Mouse (Mus musculus) liver, postnatal 0 days (tissue): Measurements from ENCODE around the gene Carnmt1.

ENCODE experiments used
- CTCF ChIP-seq: sonication (generic); IDR thresholded peaks from 2 replicates; pipeline ENCODE4 v1.5.1; 2016; ENCODE audit warnings: antibody characterized with exemption, low read depth
- EP300 ChIP-seq: IDR thresholded peaks from 2 replicates; pipeline ENCODE4 v1.6.1; 2016; ENCODE audit warnings: antibody characterized with exemption, low read depth, mild to moderate bottlenecking

DNA sequence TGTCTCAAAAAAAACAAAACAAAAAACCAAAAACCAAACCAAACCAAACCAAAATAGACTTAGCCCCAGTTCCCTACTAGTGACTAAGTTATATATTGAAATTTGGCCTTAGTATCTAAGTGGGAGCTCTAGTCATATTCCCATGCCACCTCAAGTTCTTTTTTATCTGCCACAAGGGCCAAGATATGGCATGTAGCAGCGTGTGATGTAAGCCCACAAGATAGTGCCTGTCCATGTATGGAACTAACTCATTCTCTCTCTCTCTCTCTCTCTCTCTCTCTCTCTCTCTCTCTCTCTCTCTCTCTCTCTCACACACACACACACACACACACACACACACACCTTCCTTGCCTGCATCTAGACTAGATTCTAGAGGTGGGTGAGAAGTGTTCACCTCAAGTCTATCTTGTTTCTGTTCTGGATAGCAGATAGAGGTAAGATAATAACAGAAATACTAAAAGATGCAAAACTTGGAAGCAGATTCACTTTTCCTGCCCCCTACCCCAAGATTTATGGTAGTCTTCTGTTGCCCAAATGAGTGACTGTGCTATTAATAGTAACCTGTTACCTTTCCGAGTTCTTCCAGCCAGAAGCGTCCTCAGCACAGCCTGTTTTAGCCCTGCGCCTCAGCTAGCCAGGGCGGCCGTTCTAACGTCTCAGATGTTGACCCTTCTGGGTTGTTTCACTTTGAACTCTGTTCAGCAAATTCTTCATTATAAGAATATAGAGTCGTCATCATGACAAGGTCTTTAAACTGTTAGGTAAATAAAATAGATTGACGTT lies 22.6 kb upstream of the Carnmt1 start:
- TF ChIP-seq CTCF (no peak), EP300 (no peak)
